Mouse (Mus musculus) spleen, postnatal 36 days (tissue): ENCODE results near the gene Tpx2.

ENCODE experiments used
- DNase-seq, 2 experiments: peaks; one replicate each; pipeline ENCODE4 v3.0.0; 2022; ENCODE audit warnings: low spot score in 2 of 2, mixed read lengths in 1 of 2

Tpx2 gene

GRCm38 (mm10) chr2:152847815-152848302, at the start of gene Tpx2:
Gene Tpx2 (plus strand): TSS chr2:152847964.
- peak; percentile 96 to 98 for DNase-seq

- DNase-seq: no peak
Observed at GRCm38 (mm10) chr2:152799954-152800761, 47.6 kb upstream of the Tpx2 start.

- DNase-seq: no peak
Observed at GRCm38 (mm10) chr2:152800762-152801113, 47.0 kb upstream of the Tpx2 start.

GRCm38 (mm10) chr2:152802303-152802702, 45.5 kb upstream of the Tpx2 start:
- DNase-seq: no peak

DNA sequence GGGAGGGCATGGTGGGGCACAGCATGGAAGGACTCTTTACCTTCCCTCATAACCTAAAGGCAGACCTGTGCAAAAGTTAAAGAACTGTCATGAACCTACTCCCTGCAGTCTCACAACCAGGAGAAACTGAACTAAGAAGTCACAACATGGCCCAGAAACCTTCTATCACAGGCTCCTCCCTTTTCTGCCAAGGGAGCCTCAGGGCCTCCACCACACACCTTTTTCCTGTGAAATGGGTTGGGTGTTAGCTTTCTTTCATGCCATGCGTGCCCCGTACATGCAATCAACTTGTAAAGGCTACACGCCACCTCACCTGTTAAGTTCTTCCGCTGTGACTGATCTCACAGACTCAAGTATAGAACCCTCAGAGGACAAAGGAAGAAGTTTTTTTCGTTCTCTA, 44.7 kb upstream of the Tpx2 start:
- DNase-seq: no peak

- DNase-seq: no peak
Observed at GRCm38 (mm10) chr2:152804408-152805110, 43.2 kb upstream of the Tpx2 start.

DNA sequence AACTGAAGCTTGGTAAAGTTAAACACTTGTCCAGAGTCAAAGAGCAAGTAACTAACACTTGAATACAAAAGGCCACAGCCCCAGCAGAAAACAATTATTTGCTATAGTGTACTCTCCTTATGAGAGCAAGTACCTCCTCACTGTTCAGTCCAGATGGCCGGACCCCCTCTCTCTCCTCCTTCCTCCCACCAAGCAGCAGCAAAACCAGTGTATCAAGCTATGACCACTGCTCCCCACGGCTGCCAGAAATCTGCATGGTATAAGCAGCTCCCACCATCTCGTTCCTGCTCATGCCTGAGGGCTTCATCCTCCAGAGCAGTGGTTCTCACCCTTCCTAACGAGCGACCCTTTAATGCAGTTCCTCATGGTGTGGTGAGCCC, 42.7 kb upstream of the Tpx2 start:
- no peak for DNase-seq

DNA sequence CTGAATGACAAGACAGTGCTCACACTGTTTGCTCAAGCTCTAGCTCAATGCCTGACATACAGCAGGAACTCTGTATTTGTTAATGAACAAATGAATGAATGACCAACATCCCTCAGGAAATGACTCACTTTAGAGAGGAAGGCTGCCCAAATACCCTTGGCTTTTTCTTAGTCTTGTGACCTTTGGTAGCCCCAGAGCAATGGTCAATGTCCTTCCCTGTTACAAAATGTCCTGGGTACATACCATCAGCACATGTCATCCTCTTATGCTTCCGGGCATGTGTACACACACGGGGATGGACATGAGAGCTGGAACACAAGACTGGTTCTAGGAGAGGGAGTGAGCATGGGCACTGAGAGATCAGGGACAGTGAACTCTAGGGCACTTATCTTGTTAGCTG, 41.7 kb upstream of the Tpx2 start:
- DNase-seq: no peak

- no peak for DNase-seq
Observed at GRCm38 (mm10) chr2:152808178-152808577, 39.6 kb upstream of the Tpx2 start.

- peak; percentile 29 to 50 for DNase-seq
Observed at GRCm38 (mm10) chr2:152810158-152810941, 37.4 kb upstream of the Tpx2 start.

DNA sequence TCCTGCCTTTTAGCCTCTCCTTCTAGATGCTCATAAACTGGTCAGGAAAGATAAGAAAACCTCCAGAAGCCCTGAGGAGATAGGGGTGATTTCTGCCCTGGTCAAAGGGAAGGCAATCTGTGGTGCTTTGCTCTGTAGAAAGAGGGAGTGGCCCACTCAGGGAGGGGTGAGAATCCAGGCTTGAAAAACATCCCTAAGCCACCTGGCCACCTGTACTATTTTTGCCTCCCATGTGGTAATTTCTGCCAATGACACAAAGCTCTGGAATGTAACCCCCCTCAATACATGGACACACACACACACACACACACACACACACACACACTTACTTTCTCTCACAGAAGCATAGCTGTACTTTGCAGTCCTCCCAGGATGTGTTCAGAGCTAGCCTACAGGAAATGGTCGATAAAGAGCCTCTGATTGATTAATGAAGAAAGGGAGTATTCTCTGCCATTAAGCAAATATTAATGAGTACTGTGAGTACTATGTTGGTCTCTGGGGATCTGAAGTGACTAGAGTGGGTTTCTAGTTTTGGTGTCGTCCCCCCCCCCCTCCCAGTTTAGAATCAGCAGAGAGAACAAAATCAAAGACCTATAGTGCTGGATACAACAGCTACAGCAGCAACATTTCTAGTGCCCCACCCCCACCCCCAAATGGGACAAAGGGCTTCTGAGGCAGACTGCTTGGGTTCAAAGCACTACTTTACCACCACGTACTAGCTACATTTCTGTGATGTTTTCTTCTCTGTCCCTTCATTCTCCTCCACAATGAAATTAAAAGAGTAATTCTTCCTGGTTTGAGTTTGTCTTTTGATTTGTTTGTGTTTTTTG, 36.2 kb upstream of the Tpx2 start:
- DNase-seq: peak; percentile 40 to 68

DNA sequence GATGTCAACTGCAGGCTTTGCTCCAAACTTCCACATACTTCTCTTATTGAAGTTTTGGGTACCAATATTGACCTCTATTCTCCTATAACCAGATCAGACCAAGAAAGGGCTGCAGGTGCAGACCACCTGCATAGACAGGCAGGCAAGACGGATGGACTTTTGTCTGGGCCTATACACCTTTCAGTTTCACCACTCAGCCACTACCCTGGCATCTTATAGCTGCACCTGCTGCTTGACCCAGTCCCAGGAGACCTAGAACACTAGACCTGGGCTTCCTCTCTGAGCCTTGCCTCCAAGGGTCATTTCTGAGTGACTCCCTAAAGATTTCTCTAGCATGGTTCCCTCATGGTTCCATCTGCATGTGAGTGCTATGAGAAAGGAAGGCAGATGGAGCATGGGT, 34.5 kb upstream of the Tpx2 start:
- DNase-seq: no peak

DNA sequence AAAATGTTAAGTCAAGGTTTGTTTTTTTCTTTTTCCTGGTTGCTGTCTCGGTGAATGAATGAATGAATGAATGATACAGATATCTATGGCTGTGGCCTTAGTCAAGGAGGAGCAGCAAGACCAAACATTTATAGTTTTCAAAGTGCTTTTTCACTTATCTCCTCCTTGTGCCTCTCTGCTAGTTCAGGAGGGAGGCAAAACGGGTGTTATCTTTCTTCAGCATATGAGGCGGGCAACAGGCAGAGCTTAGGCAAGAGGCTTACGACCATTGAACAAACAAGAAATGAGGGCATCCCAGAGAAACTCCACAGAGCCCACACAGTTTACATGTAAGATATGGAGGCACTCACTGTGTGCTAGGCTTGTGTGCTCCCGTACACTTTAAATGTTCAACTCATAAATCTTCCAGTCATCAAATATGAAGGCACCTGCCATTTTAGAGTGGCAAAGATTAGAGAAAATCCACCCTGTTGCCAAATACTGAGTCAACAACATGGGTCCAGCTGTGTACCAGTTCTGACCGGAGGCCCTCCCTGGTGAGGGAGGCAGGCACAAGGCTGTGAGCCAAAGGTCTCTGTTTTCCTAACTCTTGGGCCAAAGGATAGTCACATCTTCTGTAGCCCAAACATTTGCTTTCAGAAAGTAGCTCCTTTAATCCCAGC, 33.4 kb upstream of the Tpx2 start:
- peak; percentile 38 to 68 for DNase-seq

GRCm38 (mm10) chr2:152815879-152816656, 31.7 kb upstream of the Tpx2 start:
- peak; percentile 44 to 58 for DNase-seq

DNA sequence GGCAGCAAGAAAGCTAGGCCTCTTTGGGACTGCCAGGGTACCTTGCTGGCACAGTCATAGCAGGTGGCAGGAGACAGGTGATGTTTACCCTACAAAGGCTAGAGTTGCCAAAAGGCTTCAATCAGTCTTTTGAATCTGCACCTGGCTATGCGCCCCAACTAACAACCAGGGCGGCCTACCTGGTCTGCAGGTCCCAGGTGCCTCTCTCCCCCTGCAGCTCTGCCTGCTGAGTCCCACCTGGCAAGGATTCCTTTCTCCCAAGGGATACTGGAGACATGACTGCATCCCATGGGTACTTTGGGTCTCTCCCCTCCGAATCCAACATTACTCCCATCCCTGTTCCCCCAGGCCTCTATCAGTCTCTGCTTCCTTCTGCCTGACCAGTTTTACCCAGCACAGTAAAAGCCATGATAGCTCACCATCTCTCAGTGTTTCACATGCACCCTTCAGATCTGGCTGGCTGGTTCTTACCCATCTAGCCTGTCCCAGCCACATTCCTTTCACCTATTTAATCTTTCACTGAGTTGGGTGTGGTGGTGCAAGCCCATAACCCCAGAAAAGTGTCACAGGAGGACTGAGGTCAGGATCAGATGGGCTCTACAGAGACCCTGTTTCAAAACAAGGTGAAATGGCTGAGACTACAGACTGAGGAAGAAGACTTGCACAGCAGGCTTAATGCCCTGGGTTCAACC, 31.0 kb upstream of the Tpx2 start:
- no peak for DNase-seq

DNA sequence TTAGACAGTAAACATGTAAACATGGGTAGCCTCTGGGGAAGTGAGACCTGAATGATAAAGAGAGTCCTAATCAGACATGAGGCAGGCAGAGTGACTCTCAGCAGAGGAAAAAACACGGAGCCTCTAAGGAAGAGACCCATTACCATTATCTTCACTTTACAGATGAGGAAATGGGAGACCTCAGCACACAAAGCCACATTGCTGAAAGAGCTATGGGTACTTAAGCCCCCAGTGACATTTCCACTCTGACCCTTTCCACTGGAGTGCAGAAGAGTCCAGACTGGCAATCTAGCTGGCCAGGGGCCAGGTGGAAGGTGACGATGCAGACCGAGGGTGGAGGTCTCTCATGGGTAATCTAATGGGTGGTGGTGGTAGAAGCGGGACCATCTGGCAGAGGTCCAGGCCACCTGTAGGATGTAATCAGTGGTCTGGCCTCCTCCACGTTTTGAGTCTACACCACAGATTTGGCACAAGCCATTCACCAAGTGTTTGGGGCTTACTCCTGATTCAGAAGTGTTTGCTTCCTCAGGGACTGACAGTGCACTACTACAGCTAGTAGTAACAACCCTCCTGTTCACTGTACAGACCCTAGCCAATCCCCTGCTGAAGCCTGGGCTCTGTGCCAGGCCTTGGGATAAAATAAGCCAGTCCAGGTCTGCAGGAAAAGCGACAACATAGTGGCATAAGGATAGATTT, 30.0 kb upstream of the Tpx2 start:
- peak in 1 of 2 experiments; percentile 63 for DNase-seq

GRCm38 (mm10) chr2:152818679-152819078, 29.1 kb upstream of the Tpx2 start:
- DNase-seq: no peak

DNA sequence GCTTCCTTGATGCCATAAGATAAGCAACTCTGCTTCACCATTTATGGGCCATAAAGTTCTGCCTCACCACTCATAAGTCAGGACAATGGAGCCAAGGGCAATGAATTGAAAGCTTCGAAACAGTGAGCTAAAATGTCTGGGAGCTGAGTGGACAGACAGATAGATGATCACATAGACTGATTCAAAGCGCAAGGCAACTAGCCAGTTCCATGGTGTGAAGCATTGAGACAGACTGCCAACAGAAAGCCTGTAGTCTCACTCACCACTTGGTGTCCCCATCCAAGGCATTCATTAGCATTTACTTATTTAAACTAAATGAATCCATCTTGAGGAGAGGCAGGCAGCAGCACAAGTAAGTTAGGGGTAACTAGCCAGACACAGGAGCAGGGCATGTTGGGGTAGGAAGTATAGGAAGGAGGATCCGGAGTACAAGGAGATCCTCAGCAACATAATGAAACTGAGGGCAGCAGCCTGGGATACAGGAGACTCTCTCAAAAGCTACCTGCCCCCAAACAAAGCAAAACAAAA, 28.6 kb upstream of the Tpx2 start:
- DNase-seq: no peak

- no peak for DNase-seq
Observed at GRCm38 (mm10) chr2:152819926-152820325, 27.8 kb upstream of the Tpx2 start.
